Mouse (Mus musculus) ES-Bruce4 (cell line): Measurements from ENCODE around the gene Acaca.

Experiments used
- CTCF ChIP-seq: IDR thresholded peaks from one replicate; pipeline ENCODE4 v1.8.1; 2011; ENCODE audit warnings: low read depth, low read length
- POLR2A ChIP-seq: IDR thresholded peaks from one replicate; pipeline ENCODE4 v1.8.1; 2011; ENCODE audit warnings: low read length; ENCODE audit not compliant: insufficient read depth

- no peak for TF ChIP-seq CTCF
- no peak for TF ChIP-seq POLR2A
Measured at GRCm38 (mm10) chr11:84276979-84277378, 147.5 kb downstream of the Acaca start.
